Mouse (Mus musculus) adipocyte (in vitro differentiated cells): ENCODE measurements around the gene Cgref1.

ENCODE experiments used
- DNase-seq: peaks from one replicate; pipeline ENCODE4 v3.0.0-alpha.2; 2016; ENCODE audit warnings: low spot score

Cgref1 gene

DNA sequence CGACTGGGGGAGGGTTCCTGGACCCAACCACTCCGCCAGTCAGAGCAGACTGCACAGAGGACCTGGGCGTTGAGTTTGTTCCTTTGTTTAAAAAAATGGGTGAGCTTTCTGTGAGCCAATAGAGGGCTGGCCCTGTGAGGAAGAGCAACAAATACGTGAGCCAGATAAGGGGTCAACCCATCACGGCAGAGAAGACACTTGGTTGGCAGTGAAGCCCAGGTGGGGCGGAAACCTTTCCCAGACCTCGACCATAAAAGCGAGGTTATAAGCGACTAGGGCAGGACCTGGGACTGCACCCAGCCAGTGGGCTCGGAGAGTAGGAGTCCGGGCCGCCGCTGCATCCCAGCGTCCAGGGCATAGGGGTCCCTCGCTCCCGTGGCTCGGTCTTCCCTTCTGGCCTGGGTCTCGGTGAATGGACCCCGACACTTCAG, 58.0 kb downstream of the Cgref1 start:
- DNase-seq = peak; percentile 59

DNA sequence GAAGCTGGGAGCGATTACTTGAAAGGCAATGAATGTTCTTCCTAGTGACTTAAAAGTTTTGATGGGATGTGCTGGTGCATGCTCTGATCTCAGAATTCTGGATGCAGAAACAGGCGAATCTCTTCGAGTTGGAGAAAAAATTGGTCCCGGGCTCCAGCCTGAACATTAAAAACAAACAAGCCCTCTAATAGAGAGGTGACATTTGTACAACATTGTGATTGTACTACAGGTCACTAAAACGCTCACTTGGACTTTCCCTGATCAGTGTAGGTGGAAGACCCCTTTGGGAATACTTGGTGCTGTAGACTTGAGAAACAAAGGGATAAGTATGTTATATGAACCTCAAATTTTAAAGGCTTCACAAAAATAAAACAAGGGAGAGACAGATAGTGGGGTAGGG, 58.7 kb downstream of the Cgref1 start:
- no peak for DNase-seq

DNA sequence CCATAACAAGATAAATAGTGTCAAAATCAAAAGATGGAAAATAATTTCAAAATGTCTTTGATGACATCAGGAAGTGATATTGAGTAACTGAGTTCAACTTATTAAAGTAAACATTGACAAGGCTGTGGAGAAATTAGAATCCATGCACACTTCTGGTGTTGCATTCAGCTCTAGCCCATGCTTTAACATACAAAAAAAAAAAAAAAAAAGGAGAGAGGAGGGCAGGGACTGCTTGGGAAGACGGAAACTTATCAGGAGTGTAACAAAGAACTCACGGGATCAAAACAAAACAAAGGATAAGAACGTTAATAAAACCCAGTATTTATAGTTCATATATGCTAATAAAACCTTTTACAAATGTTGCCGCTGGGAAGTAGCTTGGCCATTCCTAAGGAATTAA, 59.2 kb downstream of the Cgref1 start:
- no peak for DNase-seq
